Mouse (Mus musculus): ENCODE results near the gene Htr7. TPM values are rescaled to one million over a fixed set of nuclear protein-coding genes. Genes with fewer than 3 reads are reported as not detected.
A peak's percentile ranks its signal among the peaks of the same experiment; 100 is the strongest.

Gene Htr7
- total RNA-seq (2015) (not detected in 2 replicates), total RNA-seq (2017) (not detected in 2 replicates)

- peak; percentile 24; the same call in 1 of the 2 replicates for ATAC-seq (ENCODE audit: poor library complexity, severe bottlenecking)
Measured at GRCm38 (mm10) chr19:36057231-36057811, at the start of gene Htr7. Htr7 (minus strand) TSS chr19:36057507.

- ATAC-seq (ENCODE audit: poor library complexity, severe bottlenecking) = no peak
Measured at GRCm38 (mm10) chr19:36103909-36104308, 46.6 kb upstream of the Htr7 start.

- ATAC-seq (ENCODE audit: poor library complexity, severe bottlenecking) = no peak
Measured at GRCm38 (mm10) chr19:36098916-36099315, 41.6 kb upstream of the Htr7 start.

- no peak for ATAC-seq (ENCODE audit: poor library complexity, severe bottlenecking)
Measured at GRCm38 (mm10) chr19:36098265-36098664, 41.0 kb upstream of the Htr7 start.

GRCm38 (mm10) chr19:36097194-36097593 lies 39.9 kb upstream of the Htr7 start:
- ATAC-seq (ENCODE audit: poor library complexity, severe bottlenecking) = no peak

GRCm38 (mm10) chr19:36090781-36091180 lies 33.5 kb upstream of the Htr7 start:
- ATAC-seq (ENCODE audit: poor library complexity, severe bottlenecking) = peak; percentile 71

- peak; percentile 96 for ATAC-seq (ENCODE audit: poor library complexity, severe bottlenecking)
Measured at GRCm38 (mm10) chr19:36083262-36084225, 26.2 kb upstream of the Htr7 start, which contains the start of gene Rpp30. Rpp30 (plus strand) TSS chr19:36083716.

GRCm38 (mm10) chr19:36082606-36083261 lies 25.4 kb upstream of the Htr7 start:
- ATAC-seq (ENCODE audit: poor library complexity, severe bottlenecking) = peak; percentile 84

GRCm38 (mm10) chr19:36062801-36063529 lies 5.7 kb upstream of the Htr7 start:
- ATAC-seq (ENCODE audit: poor library complexity, severe bottlenecking) = no peak

GRCm38 (mm10) chr19:36056502-36057221 lies 645 bp downstream of the Htr7 start:
- no peak for ATAC-seq (ENCODE audit: poor library complexity, severe bottlenecking)

GRCm38 (mm10) chr19:36046046-36046445 lies 11.3 kb downstream of the Htr7 start:
- ATAC-seq (ENCODE audit: poor library complexity, severe bottlenecking) = no peak

- peak; percentile 49 for ATAC-seq (ENCODE audit: poor library complexity, severe bottlenecking)
Measured at GRCm38 (mm10) chr19:36014836-36015235, 42.5 kb downstream of the Htr7 start.

- peak; percentile 99 for ATAC-seq (ENCODE audit: poor library complexity, severe bottlenecking)
Measured at GRCm38 (mm10) chr19:36006277-36006676, 51.0 kb downstream of the Htr7 start.

- peak; percentile 33 for ATAC-seq (ENCODE audit: poor library complexity, severe bottlenecking)
Measured at GRCm38 (mm10) chr19:36004961-36005360, 52.3 kb downstream of the Htr7 start.

GRCm38 (mm10) chr19:36002476-36003445 lies 54.5 kb downstream of the Htr7 start:
- ATAC-seq (ENCODE audit: poor library complexity, severe bottlenecking) = no peak

GRCm38 (mm10) chr19:36001512-36001911 lies 55.8 kb downstream of the Htr7 start:
- ATAC-seq (ENCODE audit: poor library complexity, severe bottlenecking) = no peak

- no peak for ATAC-seq (ENCODE audit: poor library complexity, severe bottlenecking)
Measured at GRCm38 (mm10) chr19:36000955-36001354, 56.4 kb downstream of the Htr7 start.

- ATAC-seq (ENCODE audit: poor library complexity, severe bottlenecking) = peak; percentile 96
Measured at GRCm38 (mm10) chr19:35997384-35997783, 59.9 kb downstream of the Htr7 start.

GRCm38 (mm10) chr19:35987461-35987860 lies 69.8 kb downstream of the Htr7 start:
- ATAC-seq (ENCODE audit: poor library complexity, severe bottlenecking) = no peak
